Mouse (Mus musculus) frontal cortex, postnatal 36 days (tissue): ENCODE measurements around the gene Bnc2.

Experiments
- DNase-seq, 2 experiments: peaks; one replicate each; pipeline ENCODE4 v3.0.0; 2022; ENCODE audit warnings: low spot score in 2 of 2

Gene Bnc2

GRCm38 (mm10) chr4:84507551-84507950 lies 167.5 kb downstream of the Bnc2 start:
- DNase-seq = no peak

DNA sequence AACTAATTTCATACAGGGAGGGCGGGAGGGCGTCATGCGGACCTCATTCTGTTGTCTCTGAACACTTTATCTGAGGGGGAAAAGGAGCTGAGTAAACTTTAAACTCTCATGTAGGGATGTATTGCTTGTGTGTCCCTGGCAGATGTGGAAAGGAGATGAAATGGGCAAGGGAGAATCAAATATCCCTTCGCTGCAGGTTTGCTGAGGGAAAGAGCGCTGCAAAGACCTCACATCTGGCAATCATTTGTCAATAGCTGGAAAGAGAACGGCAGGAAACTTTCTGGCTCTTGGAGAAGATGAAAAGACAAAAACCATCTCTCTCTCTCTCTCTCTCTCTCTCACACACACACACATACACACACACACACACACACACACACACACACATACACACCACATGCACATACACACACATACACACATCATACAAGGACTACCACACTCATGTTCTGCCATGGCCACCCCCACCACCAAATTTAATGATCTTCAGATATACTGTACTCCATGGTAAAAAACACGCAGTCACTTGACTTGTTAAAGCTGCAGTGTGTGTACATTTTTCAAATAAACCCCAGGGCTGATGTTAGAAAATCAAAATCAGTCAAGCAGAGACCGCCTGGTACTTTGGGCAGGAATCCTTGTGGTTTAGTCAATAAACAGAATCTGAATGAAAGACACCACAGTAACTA lies 172.3 kb downstream of the Bnc2 start:
- DNase-seq = no peak

DNA sequence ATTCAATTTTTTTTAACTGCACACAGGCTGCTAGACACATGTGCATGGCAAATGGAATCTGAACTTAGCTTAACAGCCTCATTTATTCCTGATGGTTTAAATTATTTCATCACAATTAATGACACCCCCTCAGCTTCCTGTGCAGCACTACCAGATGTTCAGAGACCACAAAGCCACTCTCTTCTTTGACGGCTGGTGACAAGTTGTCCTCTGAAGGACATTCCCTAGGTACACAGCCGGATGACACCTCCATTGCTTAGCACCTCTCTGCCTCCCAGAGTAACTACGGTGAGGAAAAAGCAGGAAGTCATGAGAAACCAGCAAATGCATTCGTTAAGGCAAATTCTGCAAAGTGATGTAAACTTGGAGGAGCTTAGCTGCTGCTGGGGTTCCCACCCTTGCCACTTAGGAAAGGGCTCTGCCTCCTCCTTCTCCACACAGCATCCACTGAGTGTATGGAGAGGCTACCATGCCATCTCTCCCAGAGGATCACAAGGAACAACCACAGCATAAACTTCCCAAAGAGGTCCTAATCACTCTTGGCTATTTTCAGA lies 174.2 kb downstream of the Bnc2 start:
- no peak for DNase-seq

DNA sequence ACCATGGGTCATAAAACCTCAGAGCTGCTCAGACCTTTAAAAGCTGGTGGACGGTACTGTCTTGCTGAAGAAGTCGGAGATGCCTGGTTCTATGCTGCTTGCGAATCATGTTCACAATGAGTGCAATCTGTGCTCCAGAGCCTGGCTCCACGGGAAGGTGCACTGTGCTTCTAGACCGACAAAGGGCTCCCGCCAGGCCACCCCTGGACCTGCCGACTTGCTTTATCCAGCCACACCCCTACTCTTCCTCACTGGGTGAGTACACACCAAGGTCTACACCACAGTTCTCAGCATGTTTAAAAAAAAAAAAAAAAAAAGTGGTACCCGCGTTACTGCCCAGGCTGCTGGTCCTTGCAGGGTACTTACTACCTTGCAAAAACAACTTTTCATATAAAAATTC lies 174.8 kb downstream of the Bnc2 start:
- no peak for DNase-seq

- no peak for DNase-seq
Measured at GRCm38 (mm10) chr4:84498469-84498868, 176.6 kb downstream of the Bnc2 start.

- DNase-seq = no peak
Measured at GRCm38 (mm10) chr4:84488323-84488722, 186.8 kb downstream of the Bnc2 start.

- no peak for DNase-seq
Measured at GRCm38 (mm10) chr4:84482680-84483079, 192.4 kb downstream of the Bnc2 start.

GRCm38 (mm10) chr4:84472643-84473042 lies 202.4 kb downstream of the Bnc2 start:
- DNase-seq = no peak

DNA sequence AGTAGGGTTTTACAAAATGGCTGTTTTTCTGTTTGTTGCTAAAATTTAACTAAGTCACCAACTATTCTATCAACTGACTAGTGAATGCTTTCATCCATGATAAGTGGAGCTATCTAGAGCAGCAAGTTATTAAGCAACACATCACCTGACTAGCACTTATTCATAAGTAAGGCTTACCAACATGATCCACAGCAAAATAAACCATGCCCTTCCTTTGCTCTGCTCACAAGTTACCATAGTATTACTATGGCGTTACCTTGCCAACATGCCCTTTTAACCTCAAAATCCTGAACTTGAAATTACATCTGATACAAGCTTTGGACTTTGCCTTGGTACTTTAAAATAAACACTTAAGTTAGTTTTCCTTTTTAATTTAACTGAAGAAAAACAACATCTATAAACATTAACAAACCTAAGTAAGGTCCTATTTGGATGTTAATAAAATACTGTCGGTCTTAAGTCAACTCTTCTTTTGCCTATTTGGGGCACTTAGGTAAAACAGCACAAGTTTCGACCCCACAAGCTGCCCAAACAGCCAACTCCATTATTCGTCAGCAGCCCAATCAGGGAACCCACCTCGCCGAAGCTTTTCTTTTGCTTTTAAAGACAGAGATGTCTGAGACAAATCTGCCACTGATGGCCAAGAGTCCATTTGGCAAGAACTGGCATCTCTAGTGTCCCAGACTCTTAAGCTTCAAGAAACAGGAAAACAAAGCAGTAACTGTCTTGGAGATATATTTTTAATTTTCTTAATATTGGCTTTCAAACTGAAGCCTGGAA lies 204.8 kb downstream of the Bnc2 start:
- DNase-seq = no peak

- no peak for DNase-seq
Measured at GRCm38 (mm10) chr4:84469400-84469799, 205.7 kb downstream of the Bnc2 start.

- DNase-seq = no peak
Measured at GRCm38 (mm10) chr4:84467722-84468121, 207.4 kb downstream of the Bnc2 start.

DNA sequence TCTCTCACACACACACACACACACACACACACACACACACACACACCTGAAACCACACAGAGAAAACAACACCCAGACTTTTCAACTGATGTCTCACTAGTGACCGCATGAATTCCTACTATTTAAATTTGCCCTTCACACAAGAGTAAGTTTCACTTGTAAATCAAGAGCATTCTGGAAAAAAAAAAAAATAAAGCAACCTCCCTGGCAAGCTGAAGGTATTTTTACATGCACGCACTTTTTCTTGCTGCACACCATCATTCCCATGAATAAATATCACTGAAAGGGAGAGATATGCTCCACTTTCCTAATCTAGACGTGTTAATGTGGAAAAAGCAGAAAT lies 216.9 kb downstream of the Bnc2 start:
- DNase-seq = no peak

GRCm38 (mm10) chr4:84457512-84458217 lies 217.4 kb downstream of the Bnc2 start:
- no peak for DNase-seq

- DNase-seq = no peak
Measured at GRCm38 (mm10) chr4:84456853-84457249, 218.2 kb downstream of the Bnc2 start.

DNA sequence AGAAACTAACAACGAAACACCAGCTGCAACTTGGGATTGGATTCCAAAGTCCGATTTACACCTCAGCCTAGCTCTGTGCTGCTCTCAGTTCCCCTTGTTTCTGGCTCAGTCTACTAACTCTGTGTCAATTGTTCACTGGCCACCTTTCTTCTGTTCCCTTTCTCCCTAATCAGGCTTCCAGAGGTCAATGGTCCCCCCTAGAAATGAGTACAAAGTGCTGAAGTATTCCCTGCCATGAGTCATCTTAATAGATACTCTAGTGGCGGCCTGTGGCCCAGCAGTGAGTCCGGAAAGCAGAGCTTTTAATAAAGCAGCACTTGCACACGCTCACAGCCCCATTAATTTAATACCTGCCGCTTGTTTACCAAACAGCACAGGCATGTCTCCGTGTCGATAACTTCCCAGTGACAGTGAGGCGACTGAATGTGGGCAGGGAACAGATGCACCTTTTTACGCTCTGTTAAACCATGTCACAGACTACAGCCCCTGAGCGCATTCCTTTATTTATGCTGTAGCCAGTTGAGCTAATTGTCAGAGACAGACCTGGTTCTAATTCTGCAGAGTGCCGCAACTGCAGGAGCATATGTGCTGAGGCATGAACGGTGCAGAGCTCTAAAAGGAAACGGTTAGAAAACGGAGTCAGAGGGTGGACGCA lies 218.8 kb downstream of the Bnc2 start:
- DNase-seq = no peak

DNA sequence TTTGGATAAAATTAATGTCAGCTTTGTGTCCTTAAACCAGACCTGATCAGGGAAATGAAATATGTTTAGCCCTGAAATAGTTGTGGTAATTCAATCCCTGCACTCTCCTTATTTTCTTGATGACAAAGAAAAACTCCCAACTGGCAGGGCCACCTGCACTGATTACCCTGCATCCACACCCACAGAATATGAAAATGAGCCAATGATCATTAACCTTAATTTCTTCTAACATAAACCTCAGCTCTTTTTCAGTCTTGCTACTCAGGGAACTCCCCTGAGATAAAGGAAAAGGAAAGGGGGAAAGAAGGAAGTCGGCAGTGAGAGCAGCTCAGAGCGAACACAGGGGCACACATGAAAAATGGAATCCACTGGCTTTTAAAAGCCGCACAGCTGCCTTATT lies 220.6 kb downstream of the Bnc2 start:
- no peak for DNase-seq

- DNase-seq = no peak
Measured at GRCm38 (mm10) chr4:84453586-84453985, 221.5 kb downstream of the Bnc2 start.

DNA sequence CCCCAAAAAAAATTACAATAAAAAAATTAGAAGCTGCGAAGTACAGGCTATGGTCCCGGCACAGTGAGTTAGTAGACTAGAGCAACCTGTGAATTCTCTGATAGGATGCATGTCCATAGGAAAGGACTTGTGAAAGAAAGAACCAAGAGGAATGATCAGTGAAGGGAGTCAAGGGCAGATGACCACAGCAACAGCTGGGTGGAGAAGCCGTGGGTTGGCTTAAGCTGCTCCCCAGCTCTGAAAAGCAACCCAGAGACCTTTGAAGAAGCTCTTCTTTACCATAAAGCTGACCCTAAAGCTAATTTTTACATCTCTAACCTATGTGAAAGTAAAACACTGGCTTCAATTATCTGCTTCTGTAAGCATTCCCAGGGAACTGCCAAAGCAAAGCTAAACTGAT lies 222.4 kb downstream of the Bnc2 start:
- DNase-seq = no peak

GRCm38 (mm10) chr4:84449246-84450005 lies 225.6 kb downstream of the Bnc2 start:
- no peak for DNase-seq

DNA sequence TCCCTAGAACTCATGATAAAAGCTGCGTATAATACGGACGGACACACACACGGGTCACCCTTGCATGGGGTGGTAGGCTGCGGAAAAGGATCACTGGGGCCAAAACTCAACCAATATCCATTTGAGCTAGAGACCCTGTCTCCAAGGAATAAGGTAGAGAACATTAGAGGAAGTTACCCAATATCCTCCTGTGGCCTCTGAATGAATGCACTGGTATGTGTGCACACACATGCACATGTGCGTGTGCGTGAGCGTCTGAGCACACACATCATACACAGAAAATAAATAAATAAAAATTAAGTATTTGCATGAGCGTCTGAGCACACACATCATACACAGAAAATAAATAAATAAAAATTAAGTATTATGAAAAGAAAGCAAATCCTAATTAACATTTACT lies 241.8 kb downstream of the Bnc2 start:
- no peak for DNase-seq
